9 mouse cellular contexts compared by ENCODE assay signal in genomic region chr9:44107557-44108179, GRCm38 (mm10). TPM values are rescaled to one million over a fixed set of nuclear protein-coding genes. Genes with fewer than 3 reads are reported as not detected.
DNase-seq lines count a peak whose midpoint lies in the region; ATAC-seq and TF ChIP-seq lines count a peak whose summit lies in the region.
"Had no signal": no experiment of that assay in that cellular context is flagged by ENCODE, and none has a peak within 500 bp of the region (broad histone marks: within the 10 kb centered on the region; RNA-seq: fewer than 3 reads in every experiment).

No protein-coding gene starts in this region.

- no peak for TF ChIP-seq POLR2A in heart, adult 2 months (IDR thresholded peaks at IDR 0.05; ENCODE audit: insufficient read depth, low read depth, low read length)

- H3K4me3 ChIP-seq in heart, adult 2 months, result peak overlapping the region; percentile 31
- H3K4me3 ChIP-seq in embryonic facial prominence, embryonic 15.5 days (replicated peaks), result peak overlapping the region; percentile 20
- H3K4me3 ChIP-seq in hindbrain, embryonic 15.5 days, result peak overlapping the region; percentile 5; the same call in 1 of the 2 replicates
- peak overlapping the region; percentile 45 for H3K4me3 ChIP-seq in midbrain, embryonic 10.5 days

- H3K4me2 ChIP-seq in embryonic facial prominence, embryonic 15.5 days (replicated peaks), result peak overlapping the region; percentile 35
- H3K4me2 ChIP-seq in hindbrain, embryonic 15.5 days, result peak overlapping the region; percentile 30

- 33% methylated on average over 25 of the region's 25 CpGs for WGBS in heart, adult 2 months
- WGBS in embryonic facial prominence, embryonic 15.5 days, result 42% methylated on average over 25 of the region's 25 CpGs
- 25% methylated on average over 25 of the region's 25 CpGs for WGBS in hindbrain, embryonic 15.5 days
- WGBS in midbrain, embryonic 10.5 days, result 34% methylated on average over 25 of the region's 25 CpGs

- H3K36me3 ChIP-seq in heart, adult 2 months (ENCODE audit: control insufficient read depth, insufficient read depth, low read length), result peaks cover 3% of the 10 kb centered on the region; the same call in 1 of the 2 replicates
- peaks cover 9% of the 10 kb centered on the region for H3K36me3 ChIP-seq in embryonic facial prominence, embryonic 15.5 days
- no peaks in the 10 kb centered on the region for H3K36me3 ChIP-seq in hindbrain, embryonic 15.5 days
- peaks cover 66% of the 10 kb centered on the region for H3K36me3 ChIP-seq in midbrain, embryonic 10.5 days

- peak overlapping the region; percentile 58 for H3K9ac ChIP-seq in heart, adult 2 months (ENCODE audit: low read depth, low read length)
- H3K9ac ChIP-seq in embryonic facial prominence, embryonic 15.5 days, result no peak overlapping the region
- no peak overlapping the region for H3K9ac ChIP-seq in hindbrain, embryonic 15.5 days

- TF ChIP-seq EP300 in heart, adult 2 months (IDR thresholded peaks at IDR 0.05; ENCODE audit: insufficient read depth, low read depth, low read length), result no peak

- H3K9me3 ChIP-seq in embryonic facial prominence, embryonic 15.5 days (replicated peaks), result no peaks in the 10 kb centered on the region
- no peaks in the 10 kb centered on the region for H3K9me3 ChIP-seq in hindbrain, embryonic 15.5 days
- no peaks in the 10 kb centered on the region for H3K9me3 ChIP-seq in midbrain, embryonic 10.5 days (replicated peaks)

- peak; percentile 53 to 72 for DNase-seq in heart, adult 2 months
- no peak for DNase-seq in heart, adult 8-10 months (ENCODE audit: low spot score)
- peak; percentile 48 for DNase-seq in Muller cell, postnatal 12 days (ENCODE audit: inconsistent ontology term)
- DNase-seq in midbrain, embryonic 10.5 days (ENCODE audit: low spot score), result peak; percentile 67
- no peak for DNase-seq in left cerebral cortex, adult 18-20 months (ENCODE audit: low spot score in 2 of 2)
- DNase-seq in spleen, postnatal 36 days (ENCODE audit: low spot score in 2 of 2), result no peak

- ATAC-seq in embryonic facial prominence, embryonic 15.5 days (ENCODE audit: insufficient number of reproducible peaks, low FRiP score, low TSS enrichment, low read depth), result no peak; the same call in 1 of the 2 replicates
- 0 out of 2 replicates have a peak, but pooled peaks have one; percentile 12 for ATAC-seq in hindbrain, embryonic 15.5 days (ENCODE audit: low FRiP score, low read depth)

- intact Hi-C loops in heart, adult 2 months (cut with DNase I), result loop anchor here (2.0 to 5.0 kb wide), 3 partner anchors 23 to 123 kb away; no protein-coding TSS in a partner anchor

- no peaks in the 10 kb centered on the region; the same call in 1 of the 2 replicates for H3K79me2 ChIP-seq in heart, adult 2 months (replicated peaks; ENCODE audit: control insufficient read depth, insufficient read depth, low read length)

- no peaks in the 10 kb centered on the region for H3K27me3 ChIP-seq in heart, adult 2 months (ENCODE audit: control insufficient read depth, insufficient read depth, low read length)
- no peaks in the 10 kb centered on the region for H3K27me3 ChIP-seq in embryonic facial prominence, embryonic 15.5 days
- H3K27me3 ChIP-seq in hindbrain, embryonic 15.5 days, result no peaks in the 10 kb centered on the region
- no peaks in the 10 kb centered on the region for H3K27me3 ChIP-seq in midbrain, embryonic 10.5 days (ENCODE audit: low read depth, poor library complexity, severe bottlenecking)

- H3K4me1 ChIP-seq in heart, adult 2 months (ENCODE audit: control insufficient read depth, insufficient read depth, low read length), result peaks cover 8% of the 10 kb centered on the region
- H3K4me1 ChIP-seq in embryonic facial prominence, embryonic 15.5 days, result peaks cover 52% of the 10 kb centered on the region
- peaks cover 59% of the 10 kb centered on the region for H3K4me1 ChIP-seq in hindbrain, embryonic 15.5 days (replicated peaks)
- peaks cover 69% of the 10 kb centered on the region for H3K4me1 ChIP-seq in midbrain, embryonic 10.5 days

- peak; percentile 69 for TF ChIP-seq CTCF in heart, adult 2 months (IDR thresholded peaks at IDR 0.05)

- peak overlapping the region; percentile 72 for H3K27ac ChIP-seq in heart, adult 2 months
- H3K27ac ChIP-seq in embryonic facial prominence, embryonic 15.5 days (replicated peaks), result peak overlapping the region; percentile 84
- peak overlapping the region; percentile 42 for H3K27ac ChIP-seq in hindbrain, embryonic 15.5 days (replicated peaks)
- peak overlapping the region; percentile 83 for H3K27ac ChIP-seq in midbrain, embryonic 10.5 days (replicated peaks)

RNA-seq across cellular contexts. Expression of gene C1qtnf5, which starts 0.6 kb away (rescaled TPM):
- 1 to 10 TPM; 4.8 to 7.6 TPM for total RNA-seq in heart, adult 2 months (2021)
- 9.4 and 13.8 TPM in 2 replicates for polyA plus RNA-seq in heart, adult 2 months (2012; rRNA removed)
- total RNA-seq in heart, adult 8-10 months (2022), result 10 to 100 TPM in 1 of 4 experiments, 1 to 10 TPM in 3; 7.6 to 12.9 (median 8.9) TPM
- 5.3 and 6.0 TPM in 2 replicates for polyA plus RNA-seq in embryonic facial prominence, embryonic 15.5 days (2015; fragmentation: Nextera tagmentation; extraction: Ambion mirVana)
- polyA plus RNA-seq in hindbrain, embryonic 15.5 days (2015; fragmentation: Nextera tagmentation; extraction: Ambion mirVana), result 6.6 and 8.7 TPM in 2 replicates
- 0.29 and 0.93 TPM in 2 replicates for polyA plus RNA-seq in midbrain, embryonic 10.5 days (2016; fragmentation: Nextera tagmentation; extraction: Ambion mirVana)
- 10 to 100 TPM; 18.1 to 23.2 TPM for total RNA-seq in left cerebral cortex, adult 18-20 months (2021)

RNA-seq across cellular contexts. Expression of gene Gm49380, which starts 5.6 kb away (rescaled TPM):
- total RNA-seq in heart, adult 2 months (2021), result under 1 TPM; 0.21 to 0.23 TPM
- polyA plus RNA-seq in heart, adult 2 months (2012; rRNA removed), result not detected in 2 replicates
- under 1 TPM; 0.11 to 0.47 (median 0.30) TPM for total RNA-seq in heart, adult 8-10 months (2022)
- 0.27 and 0.46 TPM in 2 replicates for polyA plus RNA-seq in embryonic facial prominence, embryonic 15.5 days (2015; fragmentation: Nextera tagmentation; extraction: Ambion mirVana)
- polyA plus RNA-seq in hindbrain, embryonic 15.5 days (2015; fragmentation: Nextera tagmentation; extraction: Ambion mirVana), result 0.13 TPM in 1 of 2 replicates, not detected in the other
- polyA plus RNA-seq in midbrain, embryonic 10.5 days (2016; fragmentation: Nextera tagmentation; extraction: Ambion mirVana), result 0.35 and 0.63 TPM in 2 replicates
- under 1 TPM; 0.14 to 0.42 TPM for total RNA-seq in left cerebral cortex, adult 18-20 months (2021)

RNA-seq across cellular contexts. Expression of gene Rnf26, which starts 5.6 kb away (rescaled TPM):
- total RNA-seq in heart, adult 2 months (2021), result 1 to 10 TPM; 6.5 to 6.7 TPM
- polyA plus RNA-seq in heart, adult 2 months (2012; rRNA removed), result 7.3 and 10.4 TPM in 2 replicates
- total RNA-seq in heart, adult 8-10 months (2022), result 1 to 10 TPM; 5.2 to 7.0 (median 6.4) TPM
- 68.0 and 69.8 TPM in 2 replicates for polyA plus RNA-seq in embryonic facial prominence, embryonic 15.5 days (2015; fragmentation: Nextera tagmentation; extraction: Ambion mirVana)
- 33.9 and 37.4 TPM in 2 replicates for polyA plus RNA-seq in hindbrain, embryonic 15.5 days (2015; fragmentation: Nextera tagmentation; extraction: Ambion mirVana)
- polyA plus RNA-seq in midbrain, embryonic 10.5 days (2016; fragmentation: Nextera tagmentation; extraction: Ambion mirVana), result 81.3 and 81.5 TPM in 2 replicates
- 10 to 100 TPM; 28.7 to 31.9 TPM for total RNA-seq in left cerebral cortex, adult 18-20 months (2021)

RNA-seq across cellular contexts. Expression of gene Mfrp, which starts 6.1 kb away (rescaled TPM):
- total RNA-seq in heart, adult 2 months (2021), result under 1 TPM in 1 of 2 experiments, not detected in 1; 0.05 TPM
- polyA plus RNA-seq in heart, adult 2 months (2012; rRNA removed), result 0.04 and 0.12 TPM in 2 replicates
- total RNA-seq in heart, adult 8-10 months (2022), result not detected
- 0.08 and 0.20 TPM in 2 replicates for polyA plus RNA-seq in embryonic facial prominence, embryonic 15.5 days (2015; fragmentation: Nextera tagmentation; extraction: Ambion mirVana)
- 0.13 and 0.35 TPM in 2 replicates for polyA plus RNA-seq in hindbrain, embryonic 15.5 days (2015; fragmentation: Nextera tagmentation; extraction: Ambion mirVana)
- 0.07 and 0.17 TPM in 2 replicates for polyA plus RNA-seq in midbrain, embryonic 10.5 days (2016; fragmentation: Nextera tagmentation; extraction: Ambion mirVana)
- total RNA-seq in left cerebral cortex, adult 18-20 months (2021), result under 1 TPM in 1 of 2 experiments, not detected in 1; 0.16 TPM
- total RNA-seq: heart, adult 18-20 months had no signal

RNA-seq across cellular contexts. Expression of gene Mcam, which starts 26.6 kb away (rescaled TPM):
- 10 to 100 TPM; 31.6 to 32.5 TPM for total RNA-seq in heart, adult 2 months (2021)
- polyA plus RNA-seq in heart, adult 2 months (2012; rRNA removed), result 49.8 and 70.9 TPM in 2 replicates
- 10 to 100 TPM; 20.5 to 35.2 (median 28.1) TPM for total RNA-seq in heart, adult 8-10 months (2022)
- 38.7 and 42.1 TPM in 2 replicates for polyA plus RNA-seq in embryonic facial prominence, embryonic 15.5 days (2015; fragmentation: Nextera tagmentation; extraction: Ambion mirVana)
- 11.3 and 13.7 TPM in 2 replicates for polyA plus RNA-seq in hindbrain, embryonic 15.5 days (2015; fragmentation: Nextera tagmentation; extraction: Ambion mirVana)
- 12.0 and 13.7 TPM in 2 replicates for polyA plus RNA-seq in midbrain, embryonic 10.5 days (2016; fragmentation: Nextera tagmentation; extraction: Ambion mirVana)
- total RNA-seq in left cerebral cortex, adult 18-20 months (2021), result 10 to 100 TPM in 1 of 2 experiments, 1 to 10 TPM in 1; 8.7 to 10.3 TPM

Comparison
In these comparisons a context has a peak if more than half of its experiments do, and no peak if none do; other contexts are left out.
1. DNase-seq: peak in heart, adult 2 months (2 of 2), Muller cell, postnatal 12 days (single experiment) and midbrain, embryonic 10.5 days (single experiment); none in heart, adult 8-10 months (single experiment), left cerebral cortex, adult 18-20 months (0 of 2) and spleen, postnatal 36 days (0 of 2).
2. Peak in every context shown above with its lines, with median percentiles within 50 percentile points of each other: H3K27ac ChIP-seq and H3K4me3 ChIP-seq.